Mouse (Mus musculus) cerebellum, adult 8-10 months (tissue): ENCODE measurements around the gene Prn.
A peak's percentile ranks its signal among the peaks of the same experiment; 100 is the strongest.

Experiments used
- DNase-seq: peaks from one replicate; pipeline ENCODE4 v3.0.0; 2022

Prn gene

GRCm38 (mm10) chr2:131907311-131907710 lies 2.4 kb upstream of the Prn start:
- no peak for DNase-seq

- no peak for DNase-seq
These were observed 1.4 kb upstream of the Prn start for GRCm38 (mm10) chr2:131908351-131908861.

GRCm38 (mm10) chr2:131908906-131909305 lies 851 bp upstream of the Prn start:
- DNase-seq: peak; percentile 34

- no peak for DNase-seq
These were observed 1.1 kb downstream of the Prn start for GRCm38 (mm10) chr2:131910847-131911246.

- peak; percentile 65 for DNase-seq
These were observed 1.6 kb downstream of the Prn start for GRCm38 (mm10) chr2:131911341-131911740.

GRCm38 (mm10) chr2:131912526-131913258 lies 2.9 kb downstream of the Prn start:
- no peak for DNase-seq

- no peak for DNase-seq
These were observed 22.6 kb downstream of the Prn start for GRCm38 (mm10) chr2:131932275-131932902.

GRCm38 (mm10) chr2:131933013-131933412 lies 23.3 kb downstream of the Prn start:
- no peak for DNase-seq

GRCm38 (mm10) chr2:131933598-131933997 lies 23.8 kb downstream of the Prn start:
- no peak for DNase-seq

GRCm38 (mm10) chr2:131934243-131934642 lies 24.5 kb downstream of the Prn start:
- DNase-seq: no peak

- DNase-seq: no peak
These were observed 25.8 kb downstream of the Prn start for GRCm38 (mm10) chr2:131935390-131936105.

GRCm38 (mm10) chr2:131936410-131936809 lies 26.7 kb downstream of the Prn start:
- no peak for DNase-seq

- peak; percentile 58 for DNase-seq
These were observed 29.8 kb downstream of the Prn start for GRCm38 (mm10) chr2:131939404-131940111.

- no peak for DNase-seq
These were observed 30.7 kb downstream of the Prn start for GRCm38 (mm10) chr2:131940506-131940905.

GRCm38 (mm10) chr2:131941501-131941900 lies 31.7 kb downstream of the Prn start:
- no peak for DNase-seq

GRCm38 (mm10) chr2:131944370-131944769 lies 34.6 kb downstream of the Prn start:
- DNase-seq: no peak

GRCm38 (mm10) chr2:131945225-131945624 lies 35.5 kb downstream of the Prn start:
- no peak for DNase-seq

- DNase-seq: no peak
These were observed 36.0 kb downstream of the Prn start for GRCm38 (mm10) chr2:131945765-131946164.

- DNase-seq: no peak
These were observed 36.6 kb downstream of the Prn start for GRCm38 (mm10) chr2:131946351-131946750.

- DNase-seq: no peak
These were observed 38.4 kb downstream of the Prn start for GRCm38 (mm10) chr2:131948156-131948555.

GRCm38 (mm10) chr2:131948916-131949639 lies 39.3 kb downstream of the Prn start:
- DNase-seq: no peak
